Mouse (Mus musculus): Measurements from ENCODE around the gene Mapk12. TPM values are rescaled to one million over a fixed set of nuclear protein-coding genes. Genes with fewer than 3 reads are reported as not detected.
A peak's percentile ranks its signal among the peaks of the same experiment; 100 is the strongest.

Mapk12 gene
- polyA plus RNA-seq, 1 experiment = 35.0 TPM

- no peak for TF ChIP-seq E2F4 (IDR thresholded peaks at IDR 0.05; ENCODE audit: insufficient read depth)
- peak; percentile 9 for TF ChIP-seq POLR2AphosphoS2 (IDR thresholded peaks at IDR 0.05; ENCODE audit: insufficient read length, low read depth)
- peak; percentile 64 for TF ChIP-seq POLR2A (IDR thresholded peaks at IDR 0.05; ENCODE audit: insufficient read length, low read depth)
- peak in 1 of 3 experiments; percentile 38 for TF ChIP-seq MYOD1 (IDR thresholded peaks at IDR 0.05; ENCODE audit: control insufficient read depth in 1 of 3, insufficient read length in 2 of 3, low read depth in 2 of 3)
- Histone ChIP-seq H3K79me2 (ENCODE audit: control insufficient read depth, insufficient read depth) (no peaks in the 10 kb centered on the region), H3K27me3 (ENCODE audit: control insufficient read depth, insufficient read depth, insufficient read length) (no peaks in the 10 kb centered on the region), H3K4me3 (peak within 1 kb of the TSS; percentile 42), H3K36me3 (ENCODE audit: control insufficient read depth, insufficient read depth) (peaks cover 5% of the 10 kb centered on the region), H3ac (ENCODE audit: control insufficient read depth, insufficient read length) (peak within 1 kb of the TSS; percentile 8), H3K4me2 (ENCODE audit: low read depth) (peak within 1 kb of the TSS; percentile 97)
Observed at GRCm38 (mm10) chr15:89128382-89129350, 11.8 kb downstream of the Mapk12 start, which contains the start of gene Hdac10. Gene Hdac10 (minus strand): TSS chr15:89128700.

GRCm38 (mm10) chr15:89127364-89127940 lies 13.1 kb downstream of the Mapk12 start:
- Histone ChIP-seq H3ac (ENCODE audit: control insufficient read depth, insufficient read length) (peak overlapping the region; percentile 8), H3K36me3 (ENCODE audit: control insufficient read depth, insufficient read depth) (peaks cover 5% of the 10 kb centered on the region), H3K79me2 (ENCODE audit: control insufficient read depth, insufficient read depth) (peaks cover 3% of the 10 kb centered on the region), H3K4me3 (peak overlapping the region; percentile 42), H3K4me2 (ENCODE audit: low read depth) (peak overlapping the region; percentile 97), H3K27me3 (ENCODE audit: control insufficient read depth, insufficient read depth, insufficient read length) (no peaks in the 10 kb centered on the region)
- TF ChIP-seq TCF12 (IDR thresholded peaks at IDR 0.05; ENCODE audit: insufficient read depth, poor library complexity, severe bottlenecking) = no peak
- no peak for TF ChIP-seq CEBPB (IDR thresholded peaks at IDR 0.05; ENCODE audit: insufficient read depth, poor library complexity, severe bottlenecking)
- TF ChIP-seq MYOG (IDR thresholded peaks at IDR 0.05; ENCODE audit: control insufficient read depth in 1 of 3, insufficient read depth in 1 of 3, insufficient read length in 2 of 3, low read depth in 2 of 3) = no peak
- TF ChIP-seq REST (IDR thresholded peaks at IDR 0.05; ENCODE audit: insufficient read depth, insufficient read length) = no peak
- TF ChIP-seq POLR2AphosphoS2 (IDR thresholded peaks at IDR 0.05; ENCODE audit: insufficient read length, low read depth) = no peak
- TF ChIP-seq USF1 (IDR thresholded peaks at IDR 0.05; ENCODE audit: low read depth) = no peak
- TF ChIP-seq MAX (IDR thresholded peaks at IDR 0.05; ENCODE audit: low read depth) = no peak
- TF ChIP-seq POLR2A (IDR thresholded peaks at IDR 0.05; ENCODE audit: insufficient read length, low read depth) = no peak
- no peak for TF ChIP-seq TCF3 (IDR thresholded peaks at IDR 0.05; ENCODE audit: insufficient read length, low read depth)
- TF ChIP-seq E2F4 (IDR thresholded peaks at IDR 0.05; ENCODE audit: insufficient read depth) = no peak
- no peak for TF ChIP-seq MYOD1 (IDR thresholded peaks at IDR 0.05; ENCODE audit: control insufficient read depth in 1 of 3, insufficient read length in 2 of 3, low read depth in 2 of 3)
- no peak for TF ChIP-seq SRF (IDR thresholded peaks at IDR 0.05; ENCODE audit: control insufficient read depth, insufficient read length, low read depth)

GRCm38 (mm10) chr15:89126622-89127021 lies 13.9 kb downstream of the Mapk12 start:
- H3K27me3 ChIP-seq (ENCODE audit: control insufficient read depth, insufficient read depth, insufficient read length) = no peaks in the 10 kb centered on the region

GRCm38 (mm10) chr15:89125351-89125750 lies 15.2 kb downstream of the Mapk12 start:
- TF ChIP-seq MYOG (IDR thresholded peaks at IDR 0.05; ENCODE audit: control insufficient read depth in 1 of 3, insufficient read depth in 1 of 3, insufficient read length in 2 of 3, low read depth in 2 of 3) (no peak), MAX (IDR thresholded peaks at IDR 0.05; ENCODE audit: low read depth) (no peak), SRF (IDR thresholded peaks at IDR 0.05; ENCODE audit: control insufficient read depth, insufficient read length, low read depth) (no peak), USF1 (IDR thresholded peaks at IDR 0.05; ENCODE audit: low read depth) (no peak), POLR2A (IDR thresholded peaks at IDR 0.05; ENCODE audit: insufficient read length, low read depth) (no peak), E2F4 (IDR thresholded peaks at IDR 0.05; ENCODE audit: insufficient read depth) (no peak), REST (IDR thresholded peaks at IDR 0.05; ENCODE audit: insufficient read depth, insufficient read length) (no peak), TCF3 (IDR thresholded peaks at IDR 0.05; ENCODE audit: insufficient read length, low read depth) (no peak)
- Histone ChIP-seq H3K79me2 (ENCODE audit: control insufficient read depth, insufficient read depth) (peaks cover 24% of the 10 kb centered on the region), H3K4me3 (no peak overlapping the region), H3K36me3 (ENCODE audit: control insufficient read depth, insufficient read depth) (peaks cover 9% of the 10 kb centered on the region), H3K4me2 (ENCODE audit: low read depth) (no peak overlapping the region), H3K27me3 (ENCODE audit: control insufficient read depth, insufficient read depth, insufficient read length) (no peaks in the 10 kb centered on the region), H3ac (ENCODE audit: control insufficient read depth, insufficient read length) (no peak overlapping the region)

More at GRCm38 (mm10) chr15:89126622-89127021, 13.9 kb downstream of the Mapk12 start:
- Histone ChIP-seq H3K36me3 (ENCODE audit: control insufficient read depth, insufficient read depth) (peaks cover 5% of the 10 kb centered on the region), H3K4me2 (ENCODE audit: low read depth) (no peak overlapping the region), H3K4me3 (no peak overlapping the region), H3K79me2 (ENCODE audit: control insufficient read depth, insufficient read depth) (peaks cover 12% of the 10 kb centered on the region), H3ac (ENCODE audit: control insufficient read depth, insufficient read length) (no peak overlapping the region)
- no peak for TF ChIP-seq TCF12 (IDR thresholded peaks at IDR 0.05; ENCODE audit: insufficient read depth, poor library complexity, severe bottlenecking)
- no peak for TF ChIP-seq POLR2AphosphoS2 (IDR thresholded peaks at IDR 0.05; ENCODE audit: insufficient read length, low read depth)
- TF ChIP-seq CEBPB (IDR thresholded peaks at IDR 0.05; ENCODE audit: insufficient read depth, poor library complexity, severe bottlenecking) = no peak
- no peak for TF ChIP-seq E2F4 (IDR thresholded peaks at IDR 0.05; ENCODE audit: insufficient read depth)
- TF ChIP-seq MYOD1 (IDR thresholded peaks at IDR 0.05; ENCODE audit: control insufficient read depth in 1 of 3, insufficient read length in 2 of 3, low read depth in 2 of 3) = no peak
- TF ChIP-seq POLR2A (IDR thresholded peaks at IDR 0.05; ENCODE audit: insufficient read length, low read depth) = no peak
- TF ChIP-seq MYOG (IDR thresholded peaks at IDR 0.05; ENCODE audit: control insufficient read depth in 1 of 3, insufficient read depth in 1 of 3, insufficient read length in 2 of 3, low read depth in 2 of 3) = no peak
- no peak for TF ChIP-seq MAX (IDR thresholded peaks at IDR 0.05; ENCODE audit: low read depth)
- no peak for TF ChIP-seq TCF3 (IDR thresholded peaks at IDR 0.05; ENCODE audit: insufficient read length, low read depth)
- no peak for TF ChIP-seq REST (IDR thresholded peaks at IDR 0.05; ENCODE audit: insufficient read depth, insufficient read length)
- no peak for TF ChIP-seq USF1 (IDR thresholded peaks at IDR 0.05; ENCODE audit: low read depth)
- no peak for TF ChIP-seq SRF (IDR thresholded peaks at IDR 0.05; ENCODE audit: control insufficient read depth, insufficient read length, low read depth)
